8 mouse cellular contexts compared by ENCODE assay signal in the genomic region with DNA sequence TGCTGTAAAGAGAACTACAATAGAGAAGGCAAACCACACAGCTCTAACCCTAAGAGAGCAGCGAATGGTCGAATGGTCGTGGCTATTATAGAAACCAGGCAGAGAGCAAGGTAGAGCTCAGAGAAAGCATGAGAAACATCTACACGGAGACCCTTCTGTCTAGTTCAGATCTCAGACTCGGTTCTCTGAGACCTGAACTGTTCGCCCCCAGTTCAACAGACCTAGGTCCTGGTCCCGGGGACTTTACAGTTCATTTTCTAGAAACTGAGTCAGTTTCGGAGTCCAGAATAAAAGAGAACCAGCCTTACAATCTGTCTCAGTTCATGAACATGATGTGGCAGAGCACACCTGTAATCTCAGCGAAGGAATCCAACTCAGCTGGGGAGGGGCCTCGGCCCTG. TPM values are rescaled to one million over a fixed set of nuclear protein-coding genes. Genes with fewer than 3 reads are reported as not detected.
DNase-seq lines count a peak whose midpoint lies in the region; ATAC-seq and TF ChIP-seq lines count a peak whose summit lies in the region.

No protein-coding gene starts in this region.

- H3K4me3 ChIP-seq in heart, embryonic 16.5 days (ENCODE audit: low read length), result peak overlapping the region; percentile 70
- H3K4me3 ChIP-seq in cortical plate, adult 2 months (ENCODE audit: insufficient read depth, low read length), result peak overlapping the region; percentile 63; the same call in 1 of the 2 replicates
- H3K4me3 ChIP-seq in hindbrain, embryonic 16.5 days (ENCODE audit: low read length), result peak overlapping the region; percentile 47
- H3K4me3 ChIP-seq in midbrain, embryonic 14.5 days (replicated peaks; ENCODE audit: low read depth, low read length), result peak overlapping the region; percentile 45

- no peak for DNase-seq in heart, adult 11 months
- DNase-seq in midbrain, embryonic 14.5 days, result no peak
- DNase-seq in embryo, embryonic 10.5 days (ENCODE audit: low spot score), result no peak
- DNase-seq in right cerebral cortex, postnatal 25 days, result no peak
- no peak for DNase-seq in adrenal gland, postnatal 25 days

- TF ChIP-seq CTCF in cortical plate, adult 2 months (IDR thresholded peaks at IDR 0.05; ENCODE audit: extremely low read depth, insufficient read depth, low read length), result no peak

- peaks cover 30% of the 10 kb centered on the region for H3K4me1 ChIP-seq in heart, embryonic 16.5 days (ENCODE audit: control insufficient read depth, insufficient read depth, low read length)
- H3K4me1 ChIP-seq in cortical plate, adult 2 months (ENCODE audit: control insufficient read depth, insufficient read depth, low read length), result peaks cover 3% of the 10 kb centered on the region
- peaks cover 33% of the 10 kb centered on the region for H3K4me1 ChIP-seq in hindbrain, embryonic 16.5 days (ENCODE audit: control insufficient read depth, insufficient read depth, low read depth, low read length)
- peaks cover 33% of the 10 kb centered on the region for H3K4me1 ChIP-seq in midbrain, embryonic 14.5 days (ENCODE audit: control insufficient read depth, insufficient read depth, low read length)

- 20% methylated on average over 10 of the region's 10 CpGs for WGBS in heart, embryonic 16.5 days
- WGBS in hindbrain, embryonic 16.5 days, result 13% methylated on average over 10 of the region's 10 CpGs
- 10% methylated on average over 10 of the region's 10 CpGs for WGBS in midbrain, embryonic 14.5 days

- no peak for ATAC-seq in heart, embryonic 16.5 days (replicated peaks; ENCODE audit: extremely low read depth, insufficient read depth, low FRiP score)
- ATAC-seq in hindbrain, embryonic 16.5 days, result peak; percentile 0; the same call in 1 of the 2 replicates
- no peak for ATAC-seq in midbrain, embryonic 14.5 days (ENCODE audit: low FRiP score, low TSS enrichment)

- no peaks in the 10 kb centered on the region for H3K9me3 ChIP-seq in heart, embryonic 16.5 days (replicated peaks; ENCODE audit: control insufficient read depth, low read length)
- no peaks in the 10 kb centered on the region for H3K9me3 ChIP-seq in hindbrain, embryonic 16.5 days (ENCODE audit: control insufficient read depth, low read length)
- H3K9me3 ChIP-seq in midbrain, embryonic 14.5 days (ENCODE audit: control insufficient read depth, low read length), result no peaks in the 10 kb centered on the region

- TF ChIP-seq POLR2A in cortical plate, adult 2 months (IDR thresholded peaks at IDR 0.05; ENCODE audit: extremely low read depth, insufficient read depth, low read length), result no peak

- H3K36me3 ChIP-seq in heart, embryonic 16.5 days (ENCODE audit: control insufficient read depth, insufficient read depth), result no peaks in the 10 kb centered on the region
- H3K36me3 ChIP-seq in hindbrain, embryonic 16.5 days (ENCODE audit: control insufficient read depth, insufficient read depth, low read length), result no peaks in the 10 kb centered on the region
- H3K36me3 ChIP-seq in midbrain, embryonic 14.5 days (ENCODE audit: control insufficient read depth, insufficient read depth, low read length), result no peaks in the 10 kb centered on the region

- H3K27me3 ChIP-seq in heart, embryonic 16.5 days (ENCODE audit: control insufficient read depth, insufficient read depth, low read length), result no peaks in the 10 kb centered on the region
- no peaks in the 10 kb centered on the region; the same call in 1 of the 2 replicates for H3K27me3 ChIP-seq in hindbrain, embryonic 16.5 days (replicated peaks; ENCODE audit: control insufficient read depth, insufficient read depth, low read length)
- no peaks in the 10 kb centered on the region for H3K27me3 ChIP-seq in midbrain, embryonic 14.5 days (ENCODE audit: control insufficient read depth, insufficient read depth, low read length)

- peak overlapping the region; percentile 80 for H3K27ac ChIP-seq in heart, embryonic 16.5 days (ENCODE audit: low read length)
- H3K27ac ChIP-seq in cortical plate, adult 2 months (ENCODE audit: insufficient read depth, low read length), result peak overlapping the region; percentile 39
- H3K27ac ChIP-seq in hindbrain, embryonic 16.5 days (ENCODE audit: low read depth, low read length), result peak overlapping the region; percentile 48
- H3K27ac ChIP-seq in midbrain, embryonic 14.5 days (replicated peaks; ENCODE audit: low read depth, low read length), result peak overlapping the region; percentile 26; the same call in 1 of the 2 replicates

- H3K9ac ChIP-seq in heart, embryonic 16.5 days (ENCODE audit: low read length), result peak overlapping the region; percentile 61
- H3K9ac ChIP-seq in hindbrain, embryonic 16.5 days (ENCODE audit: low read depth, low read length), result peak overlapping the region; percentile 54
- H3K9ac ChIP-seq in midbrain, embryonic 14.5 days (replicated peaks; ENCODE audit: low read length), result no peak overlapping the region; the same call in 1 of the 2 replicates

- H3K4me2 ChIP-seq in heart, embryonic 16.5 days (ENCODE audit: low read depth, low read length), result peak overlapping the region; percentile 83
- peak overlapping the region; percentile 91 for H3K4me2 ChIP-seq in hindbrain, embryonic 16.5 days (ENCODE audit: low read length)
- peak overlapping the region; percentile 90 for H3K4me2 ChIP-seq in midbrain, embryonic 14.5 days (ENCODE audit: low read length)

RNA-seq across cellular contexts. Expression of gene Id1, which starts 1.6 kb away (rescaled TPM):
- polyA plus RNA-seq in heart, embryonic 16.5 days (2015; fragmentation: Nextera tagmentation; extraction: Ambion mirVana), result 56.3 and 64.5 TPM in 2 replicates
- polyA plus RNA-seq in cortical plate, adult 2 months (2012; rRNA removed), result 74.2 and 81.0 TPM in 2 replicates
- 56.8 and 68.4 TPM in 2 replicates for polyA plus RNA-seq in hindbrain, embryonic 16.5 days (2015; fragmentation: Nextera tagmentation; extraction: Ambion mirVana)
- polyA plus RNA-seq in midbrain, embryonic 14.5 days (2014; fragmentation: Nextera tagmentation; extraction: Ambion mirVana), result 33.5 and 38.8 TPM in 2 replicates
- 73.3 and 81.1 TPM in 2 replicates for total RNA-seq in adrenal gland, postnatal 25 days (2021)

RNA-seq across cellular contexts. Expression of gene Cox4i2, which starts 19.5 kb away (rescaled TPM):
- polyA plus RNA-seq in heart, embryonic 16.5 days (2015; fragmentation: Nextera tagmentation; extraction: Ambion mirVana), result 26.7 and 30.9 TPM in 2 replicates
- polyA plus RNA-seq in cortical plate, adult 2 months (2012; rRNA removed), result 6.3 and 6.9 TPM in 2 replicates
- polyA plus RNA-seq in hindbrain, embryonic 16.5 days (2015; fragmentation: Nextera tagmentation; extraction: Ambion mirVana), result 6.7 and 7.0 TPM in 2 replicates
- polyA plus RNA-seq in midbrain, embryonic 14.5 days (2014; fragmentation: Nextera tagmentation; extraction: Ambion mirVana), result 5.4 and 5.6 TPM in 2 replicates
- total RNA-seq in adrenal gland, postnatal 25 days (2021), result 4.2 and 4.3 TPM in 2 replicates

RNA-seq across cellular contexts. Expression of gene Mcts2, which starts 47.7 kb away (rescaled TPM):
- polyA plus RNA-seq in heart, embryonic 16.5 days (2015; fragmentation: Nextera tagmentation; extraction: Ambion mirVana), result 18.9 and 19.2 TPM in 2 replicates
- polyA plus RNA-seq in cortical plate, adult 2 months (2012; rRNA removed), result 20.0 and 21.5 TPM in 2 replicates
- polyA plus RNA-seq in hindbrain, embryonic 16.5 days (2015; fragmentation: Nextera tagmentation; extraction: Ambion mirVana), result 32.2 and 36.7 TPM in 2 replicates
- polyA plus RNA-seq in midbrain, embryonic 14.5 days (2014; fragmentation: Nextera tagmentation; extraction: Ambion mirVana), result 39.9 and 41.4 TPM in 2 replicates
- total RNA-seq in adrenal gland, postnatal 25 days (2021), result 34.2 and 37.9 TPM in 2 replicates

Comparison
In these comparisons a context has a peak if more than half of its experiments do, and no peak if none do; other contexts are left out.
1. H3K27ac ChIP-seq: peak in every context shown above with its lines; median percentile 80 in heart, embryonic 16.5 days; 48 in hindbrain, embryonic 16.5 days; 39 in cortical plate, adult 2 months; 26 in midbrain, embryonic 14.5 days.